Mouse (Mus musculus): ENCODE measurements at regions not wholly inside any gene's neighbourhood (a gene's known extent, or its start where the extent isn't known, plus 50 kb on each side); places are given as distances from the start of the nearest gene placed in this dataset.
"Not testable (repeated sequence)": the region's sequence is repeated elsewhere in the genome, so short reads cannot be mapped to it uniquely, and the experiment has no call there.

- no peak overlapping the region for H3K4me2 ChIP-seq
- no peak for ATAC-seq (ENCODE audit: insufficient number of reproducible peaks, low FRiP score, low TSS enrichment, low read depth)
- no peaks in the 10 kb centered on the region for H3K9me3 ChIP-seq
- H3K4me1 ChIP-seq, result no peaks in the 10 kb centered on the region
- 79% methylated on average over 10 of the region's 10 CpGs for WGBS
- no peak overlapping the region for H3K27ac ChIP-seq
- H3K27me3 ChIP-seq, result no peaks in the 10 kb centered on the region
- no peaks in the 10 kb centered on the region for H3K36me3 ChIP-seq
- no peak overlapping the region for H3K4me3 ChIP-seq
- no peak overlapping the region for H3K9ac ChIP-seq
Measured at GRCm38 (mm10) chr3:8022654-8023053, 1402.4 kb upstream of the 1700008P02Rik start.

GRCm38 (mm10) chr3:8017489-8017888, 1397.2 kb upstream of the 1700008P02Rik start:
- no peak for ATAC-seq (ENCODE audit: insufficient number of reproducible peaks, low FRiP score, low TSS enrichment, low read depth)
- Histone ChIP-seq H3K4me3 (no peak overlapping the region), H3K9ac (no peak overlapping the region), H3K9me3 (no peaks in the 10 kb centered on the region), H3K4me2 (no peak overlapping the region), H3K4me1 (no peaks in the 10 kb centered on the region), H3K36me3 (no peaks in the 10 kb centered on the region), H3K27me3 (no peaks in the 10 kb centered on the region), H3K27ac (no peak overlapping the region)
- 87% methylated on average over 3 of the region's 3 CpGs for WGBS

GRCm38 (mm10) chr3:8016945-8017344, 1396.7 kb upstream of the 1700008P02Rik start:
- H3K27me3 ChIP-seq, result no peaks in the 10 kb centered on the region
- no peak overlapping the region for H3K27ac ChIP-seq
- no peaks in the 10 kb centered on the region for H3K36me3 ChIP-seq
- H3K9me3 ChIP-seq, result no peaks in the 10 kb centered on the region
- H3K4me1 ChIP-seq, result no peaks in the 10 kb centered on the region
- no peak overlapping the region for H3K4me2 ChIP-seq
- ATAC-seq (ENCODE audit: insufficient number of reproducible peaks, low FRiP score, low TSS enrichment, low read depth), result no peak
- H3K4me3 ChIP-seq, result no peak overlapping the region
- no peak overlapping the region for H3K9ac ChIP-seq

- Histone ChIP-seq H3K4me2 (no peak overlapping the region), H3K9ac (no peak overlapping the region), H3K36me3 (no peaks in the 10 kb centered on the region), H3K4me1 (no peaks in the 10 kb centered on the region), H3K27ac (no peak overlapping the region), H3K4me3 (no peak overlapping the region), H3K9me3 (no peaks in the 10 kb centered on the region), H3K27me3 (no peaks in the 10 kb centered on the region)
- ATAC-seq (ENCODE audit: insufficient number of reproducible peaks, low FRiP score, low TSS enrichment, low read depth), result no peak
- 84% methylated on average over 4 of the region's 4 CpGs for WGBS
Measured at GRCm38 (mm10) chr3:8009966-8010365, 1389.7 kb upstream of the 1700008P02Rik start.

- H3K9ac ChIP-seq, result no peak overlapping the region
- H3K27me3 ChIP-seq, result no peaks in the 10 kb centered on the region
- ATAC-seq (ENCODE audit: insufficient number of reproducible peaks, low FRiP score, low TSS enrichment, low read depth), result no peak
- H3K4me3 ChIP-seq, result no peak overlapping the region
- H3K27ac ChIP-seq, result no peak overlapping the region
- H3K4me2 ChIP-seq, result 0 out of 2 replicates have a peak overlapping the region, but pooled peaks have one; percentile 1
- H3K9me3 ChIP-seq, result no peaks in the 10 kb centered on the region
- H3K4me1 ChIP-seq, result no peaks in the 10 kb centered on the region
- 43% methylated on average over 10 of the region's 10 CpGs for WGBS
- no peaks in the 10 kb centered on the region for H3K36me3 ChIP-seq
Measured at GRCm38 (mm10) chr3:8006708-8007395, 1386.6 kb upstream of the 1700008P02Rik start.

- no peak overlapping the region for H3K4me2 ChIP-seq
- H3K27me3 ChIP-seq, result no peaks in the 10 kb centered on the region
- H3K9me3 ChIP-seq, result no peaks in the 10 kb centered on the region
- H3K4me3 ChIP-seq, result no peak overlapping the region
- H3K9ac ChIP-seq, result no peak overlapping the region
- H3K4me1 ChIP-seq, result no peaks in the 10 kb centered on the region
- 63% methylated on average over 5 of the region's 5 CpGs for WGBS
- H3K36me3 ChIP-seq, result no peaks in the 10 kb centered on the region
- no peak overlapping the region for H3K27ac ChIP-seq
- no peak for ATAC-seq (ENCODE audit: insufficient number of reproducible peaks, low FRiP score, low TSS enrichment, low read depth)
Measured at GRCm38 (mm10) chr3:8006273-8006672, 1386.0 kb upstream of the 1700008P02Rik start.

GRCm38 (mm10) chr3:8005684-8006083, 1385.4 kb upstream of the 1700008P02Rik start:
- WGBS, result 78% methylated on average over 2 of the region's 2 CpGs
- not testable (repeated sequence) for ATAC-seq (ENCODE audit: insufficient number of reproducible peaks, low FRiP score, low TSS enrichment, low read depth)

GRCm38 (mm10) chr3:8004271-8004670, 1384.0 kb upstream of the 1700008P02Rik start:
- H3K4me1 ChIP-seq, result no peaks in the 10 kb centered on the region
- no peaks in the 10 kb centered on the region for H3K27me3 ChIP-seq
- no peak overlapping the region for H3K4me3 ChIP-seq
- no peaks in the 10 kb centered on the region for H3K9me3 ChIP-seq
- no peak overlapping the region for H3K9ac ChIP-seq
- H3K27ac ChIP-seq, result no peak overlapping the region
- WGBS, result 93% methylated on average over 1 of the region's 1 CpGs
- no peak for ATAC-seq (ENCODE audit: insufficient number of reproducible peaks, low FRiP score, low TSS enrichment, low read depth)
- H3K36me3 ChIP-seq, result no peaks in the 10 kb centered on the region
- no peak overlapping the region for H3K4me2 ChIP-seq

More at GRCm38 (mm10) chr3:8005684-8006083, 1385.4 kb upstream of the 1700008P02Rik start:
- H3K4me2 ChIP-seq, H3K9me3 ChIP-seq, H3K27me3 ChIP-seq, H3K36me3 ChIP-seq, H3K4me3 ChIP-seq, H3K9ac ChIP-seq, H3K27ac ChIP-seq, H3K4me1 ChIP-seq: not testable (repeated sequence)

- Histone ChIP-seq H3K9ac (no peak overlapping the region), H3K27me3 (no peaks in the 10 kb centered on the region), H3K9me3 (no peaks in the 10 kb centered on the region), H3K4me2 (no peak overlapping the region), H3K4me3 (no peak overlapping the region), H3K27ac (no peak overlapping the region), H3K4me1 (no peaks in the 10 kb centered on the region), H3K36me3 (no peaks in the 10 kb centered on the region)
- 91% methylated on average over 4 of the region's 4 CpGs for WGBS
- no peak for ATAC-seq (ENCODE audit: insufficient number of reproducible peaks, low FRiP score, low TSS enrichment, low read depth)
Measured at GRCm38 (mm10) chr3:8001027-8001426, 1380.8 kb upstream of the 1700008P02Rik start.

- Histone ChIP-seq H3K9ac (no peak overlapping the region), H3K27ac (no peak overlapping the region), H3K36me3 (no peaks in the 10 kb centered on the region), H3K4me1 (no peaks in the 10 kb centered on the region), H3K4me2 (no peak overlapping the region), H3K27me3 (no peaks in the 10 kb centered on the region), H3K9me3 (no peaks in the 10 kb centered on the region), H3K4me3 (no peak overlapping the region)
- WGBS, result 71% methylated on average over 2 of the region's 2 CpGs
- ATAC-seq (ENCODE audit: insufficient number of reproducible peaks, low FRiP score, low TSS enrichment, low read depth), result no peak
Measured at GRCm38 (mm10) chr3:7992322-7992721, 1372.1 kb upstream of the 1700008P02Rik start.

- Histone ChIP-seq H3K4me1 (no peaks in the 10 kb centered on the region), H3K4me3 (no peak overlapping the region), H3K9ac (no peak overlapping the region), H3K36me3 (no peaks in the 10 kb centered on the region), H3K27ac (no peak overlapping the region), H3K9me3 (no peaks in the 10 kb centered on the region), H3K27me3 (no peaks in the 10 kb centered on the region), H3K4me2 (no peak overlapping the region)
- WGBS, result 52% methylated on average over 3 of the region's 3 CpGs
- no peak for ATAC-seq (ENCODE audit: insufficient number of reproducible peaks, low FRiP score, low TSS enrichment, low read depth)
Measured at GRCm38 (mm10) chr3:7973287-7973686, 1353.0 kb upstream of the 1700008P02Rik start.

GRCm38 (mm10) chr3:7953911-7954310, 1333.7 kb upstream of the 1700008P02Rik start:
- no peaks in the 10 kb centered on the region for H3K27me3 ChIP-seq
- H3K9me3 ChIP-seq, result no peaks in the 10 kb centered on the region
- H3K27ac ChIP-seq, result no peak overlapping the region
- ATAC-seq (ENCODE audit: insufficient number of reproducible peaks, low FRiP score, low TSS enrichment, low read depth), result no peak
- H3K36me3 ChIP-seq, result no peaks in the 10 kb centered on the region
- no peak overlapping the region for H3K4me3 ChIP-seq
- WGBS, result 71% methylated on average over 1 of the region's 1 CpGs
- H3K9ac ChIP-seq, result no peak overlapping the region
- H3K4me2 ChIP-seq, result no peak overlapping the region
- no peaks in the 10 kb centered on the region for H3K4me1 ChIP-seq
